Mouse (Mus musculus): ENCODE data around the gene Hyal3. TPM values are rescaled to one million over a fixed set of nuclear protein-coding genes. Genes with fewer than 3 reads are reported as not detected.
"Not testable (repeated sequence)": the region's sequence is repeated elsewhere in the genome, so short reads cannot be mapped to it uniquely, and the experiment has no call there.

The Hyal3 gene
- total and polyA plus RNA-seq, 3 experiments: 2.3 to 6.8 TPM; not detected in 1

DNA sequence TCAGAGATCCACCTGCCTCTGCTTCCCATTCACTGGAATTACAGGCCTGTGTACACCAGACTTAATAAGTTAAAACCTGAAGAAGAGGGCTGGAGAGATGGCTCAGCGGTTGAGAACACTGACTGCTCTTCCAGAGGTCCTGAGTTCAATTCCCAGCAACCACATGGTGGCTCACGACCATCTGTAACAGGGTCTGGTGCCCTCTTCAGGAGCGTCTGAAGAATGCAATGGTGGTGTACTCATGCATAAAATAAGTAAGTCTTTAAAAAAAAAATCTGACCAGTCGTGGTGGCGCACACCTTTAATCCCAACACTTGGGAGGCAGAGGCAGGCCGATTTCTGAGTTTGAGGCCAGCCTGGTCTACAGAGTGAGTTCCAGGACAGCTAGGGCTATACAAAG lies 6.8 kb upstream of the Hyal3 start:
- Histone ChIP-seq H3K79me2 (ENCODE audit: control insufficient read depth, insufficient read depth, low read length, poor library complexity) (peaks cover 14% of the 10 kb centered on the region), H3K4me1 (ENCODE audit: control insufficient read depth in 1 of 2, insufficient read depth in 2 of 2, low read length in 2 of 2) (peaks cover 9 to 44% of the 10 kb centered on the region in 2 experiments), H3K36me3 (ENCODE audit: control insufficient read depth in 1 of 2, insufficient read depth in 2 of 2, low read length in 2 of 2) (peaks cover 0 to 27% of the 10 kb centered on the region in 2 experiments; a peak in 2 of 4 replicates)
- not testable (repeated sequence) for H3K27ac ChIP-seq (ENCODE audit: control insufficient read depth, low read depth, low read length); H3K27me3 ChIP-seq (ENCODE audit: control insufficient read depth in 1 of 2, insufficient read depth in 2 of 2, low read length in 2 of 2); H3K4me3 ChIP-seq (ENCODE audit: control insufficient read depth in 1 of 2, insufficient read depth in 1 of 2, low read depth in 2 of 2, low read length in 2 of 2); H3K9ac ChIP-seq (ENCODE audit: control insufficient read depth, low read depth, low read length, poor library complexity, severe bottlenecking); H3K9me3 ChIP-seq (replicated peaks; ENCODE audit: insufficient read depth, low read length)
- DNase-seq (ENCODE audit: low read depth, low spot score): peak; percentile 51
- TF ChIP-seq ZNF384 (IDR thresholded peaks at IDR 0.05; ENCODE audit: low read depth, low read length) (peak; percentile 39; the same call in 1 of the 2 replicates), MYC (IDR thresholded peaks at IDR 0.05; ENCODE audit: low read depth, low read length) (0 out of 2 replicates have a peak, but pooled peaks have one; percentile 48), CTCF (IDR thresholded peaks at IDR 0.05 in 2 of 3, conservative IDR thresholded peaks at IDR 0.05 in 1 of 3; ENCODE audit: control insufficient read depth in 1 of 3, insufficient read depth in 1 of 3, low read depth in 2 of 3, low read length in 3 of 3, poor library complexity in 1 of 3, severe bottlenecking in 1 of 3) (peak in 2 of 3 experiments; percentile 30 to 49; a peak in 5 of 6 replicates)

DNA sequence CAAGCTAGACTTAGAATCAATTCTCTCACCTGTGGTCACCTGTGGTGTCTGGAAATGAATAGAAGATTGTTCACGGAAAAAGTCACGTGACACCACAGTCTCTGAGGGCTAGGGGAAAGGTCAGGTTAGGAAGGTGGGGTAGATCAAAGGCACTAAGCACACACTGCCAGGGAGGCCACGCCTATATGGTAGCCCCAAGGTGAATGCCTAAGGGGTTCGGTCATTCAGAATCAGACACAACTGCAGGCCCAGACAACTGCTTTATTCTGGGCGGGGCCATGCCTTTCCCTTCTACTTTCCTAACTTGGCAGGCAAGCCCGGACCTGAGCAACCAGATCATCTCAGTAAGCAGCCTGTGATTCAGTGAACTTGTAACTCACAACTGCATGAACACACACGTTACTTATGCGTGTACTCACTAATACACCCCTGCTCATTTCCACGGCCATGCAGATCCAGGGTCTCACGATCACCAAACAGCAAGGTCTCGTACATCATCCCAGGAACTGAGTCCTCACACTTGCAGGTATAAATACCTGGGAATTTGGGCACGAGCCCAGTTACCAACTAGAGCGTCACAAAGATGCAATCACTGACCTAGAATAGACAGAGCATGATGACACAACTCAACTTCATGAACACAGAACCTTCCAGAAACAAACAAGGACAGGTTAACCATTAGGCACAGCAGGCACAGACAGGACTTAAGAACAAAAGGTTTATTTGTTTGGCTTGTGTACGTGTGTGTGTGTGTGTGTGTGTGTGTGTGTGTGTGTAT lies 4.8 kb upstream of the Hyal3 start:
- H3K9me3 ChIP-seq (replicated peaks; ENCODE audit: insufficient read depth, low read length): no peaks in the 10 kb centered on the region
- no peak for DNase-seq (ENCODE audit: low read depth, low spot score)
- TF ChIP-seq SMC3 (IDR thresholded peaks at IDR 0.05; ENCODE audit: low read depth, low read length): no peak
- TF ChIP-seq CHD2 (IDR thresholded peaks at IDR 0.05; ENCODE audit: low read length): no peak
- no peak for TF ChIP-seq USF1 (IDR thresholded peaks at IDR 0.05; ENCODE audit: low read depth, low read length)
- TF ChIP-seq MYC (IDR thresholded peaks at IDR 0.05; ENCODE audit: low read depth, low read length): no peak
- no peak for TF ChIP-seq TAL1 (IDR thresholded peaks at IDR 0.05; ENCODE audit: low read length)
- TF ChIP-seq CTCF (IDR thresholded peaks at IDR 0.05 in 2 of 3, conservative IDR thresholded peaks at IDR 0.05 in 1 of 3; ENCODE audit: control insufficient read depth in 1 of 3, insufficient read depth in 1 of 3, low read depth in 2 of 3, low read length in 3 of 3, poor library complexity in 1 of 3, severe bottlenecking in 1 of 3): no peak
- TF ChIP-seq HCFC1 (IDR thresholded peaks at IDR 0.05; ENCODE audit: low read depth, low read length): no peak
- no peak for TF ChIP-seq ETS1 (IDR thresholded peaks at IDR 0.05; ENCODE audit: low read depth, low read length)
- TF ChIP-seq KAT2A (conservative IDR thresholded peaks at IDR 0.05; ENCODE audit: low read depth, low read length): no peak
- no peak for TF ChIP-seq MAZ (IDR thresholded peaks at IDR 0.05; ENCODE audit: low read depth, low read length)
- no peak for TF ChIP-seq MYB (IDR thresholded peaks at IDR 0.05; ENCODE audit: low read depth, low read length)
- no peak for TF ChIP-seq ZNF384 (IDR thresholded peaks at IDR 0.05; ENCODE audit: low read depth, low read length)
- no peak for TF ChIP-seq ELF1 (IDR thresholded peaks at IDR 0.05; ENCODE audit: low read depth, low read length)
- no peaks in the 10 kb centered on the region for H3K27me3 ChIP-seq (ENCODE audit: control insufficient read depth in 1 of 2, insufficient read depth in 2 of 2, low read length in 2 of 2)
- H3K79me2 ChIP-seq (ENCODE audit: control insufficient read depth, insufficient read depth, low read length, poor library complexity): peaks cover 2% of the 10 kb centered on the region; the same call in 1 of the 2 replicates
- no peak overlapping the region for H3K9ac ChIP-seq (ENCODE audit: control insufficient read depth, low read depth, low read length, poor library complexity, severe bottlenecking)
- H3K27ac ChIP-seq (ENCODE audit: control insufficient read depth, low read depth, low read length): no peak overlapping the region
- H3K4me3 ChIP-seq (ENCODE audit: control insufficient read depth in 1 of 2, insufficient read depth in 1 of 2, low read depth in 2 of 2, low read length in 2 of 2): no peak overlapping the region
- H3K36me3 ChIP-seq (ENCODE audit: control insufficient read depth in 1 of 2, insufficient read depth in 2 of 2, low read length in 2 of 2): peaks cover 0 to 20% of the 10 kb centered on the region in 2 experiments; a peak in 2 of 4 replicates
- peaks cover 10 to 41% of the 10 kb centered on the region in 2 experiments for H3K4me1 ChIP-seq (ENCODE audit: control insufficient read depth in 1 of 2, insufficient read depth in 2 of 2, low read length in 2 of 2)
